Comparison of ENCODE assay signal across 16 mouse cellular contexts in genomic region chr10:20257721-20258720, GRCm38 (mm10). TPM values are rescaled to one million over a fixed set of nuclear protein-coding genes. Genes with fewer than 3 reads are reported as not detected.
A peak's percentile ranks its signal among the peaks of the same experiment; 100 is the strongest.
DNase-seq lines count a peak whose midpoint lies in the region; ATAC-seq lines count a peak whose summit lies in the region.
"Had no signal": no experiment of that assay in that cellular context is flagged by ENCODE, and none has a peak within 500 bp of the region (broad histone marks: within the 10 kb centered on the region; RNA-seq: fewer than 3 reads in every experiment).

No protein-coding gene starts in this region.

- H3K9ac ChIP-seq in kidney, embryonic 14.5 days (ENCODE audit: low read depth, low read length) = no peak overlapping the region
- no peak overlapping the region for H3K9ac ChIP-seq in intestine, embryonic 16.5 days (ENCODE audit: low read depth, low read length)
- H3K9ac ChIP-seq: embryonic facial prominence, embryonic 15.5 days; forebrain, embryonic 13.5 days; lung, embryonic 14.5 days had no signal

- DNase-seq in kidney, adult 11 months = peak; percentile 54
- DNase-seq in induced T-regulatory cell, adult 2 months (ENCODE audit: low read depth) = peak; percentile 25
- peak; percentile 36 to 76 for DNase-seq in kidney, postnatal 25 days
- peak; percentile 42 to 68 for DNase-seq in thymus, postnatal 36 days
- DNase-seq in limb, embryonic 10.5 days (ENCODE audit: low spot score) = no peak
- no peak for DNase-seq in layer of hippocampus, postnatal 10 days (ENCODE audit: low spot score in 2 of 2)
- DNase-seq: adrenal gland, postnatal 25 days; gastrocnemius, postnatal 10 days; lung, embryonic 14.5 days; retina, postnatal 1 day had no signal

- no peak overlapping the region for H3K4me3 ChIP-seq in kidney, embryonic 14.5 days (ENCODE audit: low read length)
- no peak overlapping the region for H3K4me3 ChIP-seq in intestine, embryonic 16.5 days (ENCODE audit: low read length)
- no peak overlapping the region for H3K4me3 ChIP-seq in limb, embryonic 10.5 days
- H3K4me3 ChIP-seq: embryonic facial prominence, embryonic 15.5 days; forebrain, embryonic 13.5 days had no signal

- H3K4me2 ChIP-seq in kidney, embryonic 14.5 days (replicated peaks; ENCODE audit: low read depth, low read length) = no peak overlapping the region
- no peak overlapping the region for H3K4me2 ChIP-seq in intestine, embryonic 16.5 days (ENCODE audit: low read depth, low read length)
- H3K4me2 ChIP-seq: embryonic facial prominence, embryonic 15.5 days; forebrain, embryonic 13.5 days; lung, embryonic 14.5 days had no signal

- H3K27me3 ChIP-seq in kidney, embryonic 14.5 days (ENCODE audit: control insufficient read depth, insufficient read depth, low read length) = no peaks in the 10 kb centered on the region
- no peaks in the 10 kb centered on the region for H3K27me3 ChIP-seq in intestine, embryonic 16.5 days (replicated peaks; ENCODE audit: control insufficient read depth, insufficient read depth, low read length)
- no peaks in the 10 kb centered on the region for H3K27me3 ChIP-seq in limb, embryonic 10.5 days (ENCODE audit: low read depth, poor library complexity, severe bottlenecking)
- H3K27me3 ChIP-seq: embryonic facial prominence, embryonic 15.5 days; forebrain, embryonic 13.5 days had no signal

- no peak overlapping the region for H3K27ac ChIP-seq in kidney, embryonic 14.5 days (ENCODE audit: low read depth, low read length)
- H3K27ac ChIP-seq in intestine, embryonic 16.5 days (ENCODE audit: low read length) = no peak overlapping the region
- no peak overlapping the region for H3K27ac ChIP-seq in limb, embryonic 10.5 days
- H3K27ac ChIP-seq: embryonic facial prominence, embryonic 15.5 days; forebrain, embryonic 13.5 days had no signal

- no peaks in the 10 kb centered on the region for H3K9me3 ChIP-seq in kidney, embryonic 14.5 days (ENCODE audit: control insufficient read depth, low read length)
- no peaks in the 10 kb centered on the region; the same call in 1 of the 2 replicates for H3K9me3 ChIP-seq in intestine, embryonic 16.5 days (ENCODE audit: control insufficient read depth, low read length)
- H3K9me3 ChIP-seq in limb, embryonic 10.5 days (replicated peaks) = no peaks in the 10 kb centered on the region
- H3K9me3 ChIP-seq: embryonic facial prominence, embryonic 15.5 days; forebrain, embryonic 13.5 days; G1E had no signal

- 88% methylated on average over 15 of the region's 15 CpGs for whole genome bisulfite sequencing in kidney, embryonic 14.5 days
- WGBS in intestine, embryonic 16.5 days = 85% methylated on average over 15 of the region's 15 CpGs
- 90% methylated on average over 15 of the region's 15 CpGs for WGBS in limb, embryonic 10.5 days

- H3K36me3 ChIP-seq in kidney, embryonic 14.5 days (ENCODE audit: control insufficient read depth, insufficient read depth, low read length) = no peaks in the 10 kb centered on the region
- H3K36me3 ChIP-seq in intestine, embryonic 16.5 days (ENCODE audit: control insufficient read depth, insufficient read depth, low read length) = no peaks in the 10 kb centered on the region
- no peaks in the 10 kb centered on the region for H3K36me3 ChIP-seq in limb, embryonic 10.5 days
- H3K36me3 ChIP-seq: embryonic facial prominence, embryonic 15.5 days; G1E had no signal

- ATAC-seq in kidney, embryonic 14.5 days (ENCODE audit: low FRiP score, low TSS enrichment) = no peak
- ATAC-seq in intestine, embryonic 16.5 days = no peak
- ATAC-seq: forebrain, embryonic 13.5 days; midbrain, embryonic 16.5 days had no signal

- no peaks in the 10 kb centered on the region for H3K4me1 ChIP-seq in kidney, embryonic 14.5 days (ENCODE audit: control insufficient read depth, insufficient read depth, low read length)
- H3K4me1 ChIP-seq in intestine, embryonic 16.5 days (ENCODE audit: control insufficient read depth, insufficient read depth, low read length) = no peaks in the 10 kb centered on the region
- peaks cover 4% of the 10 kb centered on the region; the same call in 1 of the 2 replicates for H3K4me1 ChIP-seq in limb, embryonic 10.5 days
- H3K4me1 ChIP-seq: embryonic facial prominence, embryonic 15.5 days; forebrain, embryonic 13.5 days had no signal

RNA-seq across cellular contexts. Expression of gene Bclaf1, which starts 54.2 kb away (rescaled TPM):
- polyA plus RNA-seq in kidney, embryonic 14.5 days (2014; fragmentation: Nextera tagmentation; extraction: Ambion mirVana) = 115 and 168 TPM in 2 replicates
- polyA plus RNA-seq in intestine, embryonic 16.5 days (2015; fragmentation: Nextera tagmentation; extraction: Ambion mirVana) = 83.2 and 91.9 TPM in 2 replicates
- polyA plus RNA-seq in limb, embryonic 10.5 days (2016; fragmentation: Nextera tagmentation; extraction: Ambion mirVana) = 153 and 174 TPM in 2 replicates
- 100 to 1,000 TPM; 123 to 140 TPM for total RNA-seq in layer of hippocampus, postnatal 10 days (2021)

Comparison
In these comparisons a context has a peak if more than half of its experiments do, and no peak if none do; other contexts are left out.
1. DNase-seq: peak in kidney, adult 11 months (single experiment), induced T-regulatory cell, adult 2 months (single experiment), kidney, postnatal 25 days (2 of 2) and thymus, postnatal 36 days (2 of 2); none in limb, embryonic 10.5 days (single experiment) and layer of hippocampus, postnatal 10 days (0 of 2).